Mouse (Mus musculus) small intestine, adult 10 weeks (tissue): Measurements from ENCODE around the gene Mxd3. TPM values are rescaled to one million over a fixed set of nuclear protein-coding genes. Genes with fewer than 3 reads are reported as not detected.

Experiments used
- polyA plus RNA-seq: library from polyadenylated mRNA; stranded (reverse); fragments of 350-450 nt; fragmentation: Illumina TruSeq; extraction: RNeasy Lipid Tissue Mini Kit (QIAGEN cat#74804); gene quantifications from one replicate; pipeline ENCODE4 v1.2.3, GENCODE M21; 2014; ENCODE audit warnings: low replicate concordance

Gene Mxd3
- 0.30 TPM for polyA plus RNA-seq

GRCm38 (mm10) chr13:55329683-55330566, at the start of gene Mxd3:
Gene Mxd3, minus strand, starts transcription at chr13:55329823.

GRCm38 (mm10) chr13:55369531-55370114, 40.0 kb upstream of the Mxd3 start, which contains the start of gene Rgs14:
Gene Rgs14, plus strand, starts transcription at chr13:55369732.

GRCm38 (mm10) chr13:55362453-55363060, 32.9 kb upstream of the Mxd3 start, which contains the start of gene Lman2:
Gene Lman2, minus strand, starts transcription at chr13:55362783.

GRCm38 (mm10) chr13:55321434-55322129, 8.0 kb downstream of the Mxd3 start, which contains the start of gene Rab24:
Gene Rab24, minus strand, starts transcription at chr13:55321946.

GRCm38 (mm10) chr13:55319931-55320533, 9.6 kb downstream of the Mxd3 start, which contains the start of gene Prelid1:
Gene Prelid1, plus strand, starts transcription at chr13:55320500.

Other genes starting within 250 kb of the Mxd3 start
- gene Uimc1, start 229.5 kb downstream of the Mxd3 start, polyA plus RNA-seq = 41.0 TPM
- 4.2 TPM for gene Zfp346, start 224.5 kb downstream of the Mxd3 start, polyA plus RNA-seq
- gene Gm17617, start 196.3 kb downstream of the Mxd3 start, polyA plus RNA-seq = not detected
- gene Fgfr4, start 177.2 kb downstream of the Mxd3 start, polyA plus RNA-seq = not detected
- 67.2 TPM for gene Nsd1, start 120.0 kb downstream of the Mxd3 start, polyA plus RNA-seq
- 12.0 TPM for gene Prelid1, start 9.3 kb downstream of the Mxd3 start, polyA plus RNA-seq
- 13.8 TPM for gene Rab24, start 7.9 kb downstream of the Mxd3 start, polyA plus RNA-seq
- 30.2 TPM for gene Lman2, start 33.0 kb upstream of the Mxd3 start, polyA plus RNA-seq
- not detected for gene Rgs14, start 39.9 kb upstream of the Mxd3 start, polyA plus RNA-seq
- gene Slc34a1, start 68.4 kb upstream of the Mxd3 start, polyA plus RNA-seq = not detected
- not detected for gene Pfn3, start 85.4 kb upstream of the Mxd3 start, polyA plus RNA-seq
- gene F12, start 97.0 kb upstream of the Mxd3 start, polyA plus RNA-seq = not detected
- 3.2 TPM for gene Grk6, start 115.2 kb upstream of the Mxd3 start, polyA plus RNA-seq
- gene Prr7, start 134.4 kb upstream of the Mxd3 start, polyA plus RNA-seq = not detected
- 0.26 TPM for gene Dbn1, start 158.3 kb upstream of the Mxd3 start, polyA plus RNA-seq
- 0.26 TPM for gene Pdlim7, start 183.9 kb upstream of the Mxd3 start, polyA plus RNA-seq
- gene Dok3, start 199.5 kb upstream of the Mxd3 start, polyA plus RNA-seq = 0.19 TPM
- 1.0 TPM for gene Ddx41, start 206.8 kb upstream of the Mxd3 start, polyA plus RNA-seq
- 3.7 TPM for gene Fam193b, start 241.3 kb upstream of the Mxd3 start, polyA plus RNA-seq
- gene Tmed9, start 243.9 kb upstream of the Mxd3 start, polyA plus RNA-seq = 22.9 TPM